Mouse (Mus musculus) frontal cortex, adult (tissue): ENCODE results near the gene Mprip.
"Not testable (repeated sequence)": the region's sequence is repeated elsewhere in the genome, so short reads cannot be mapped to it uniquely, and the experiment has no call there.

Experiments used
- ATAC-seq: cut with Nextera tagmentation; 2 replicates; pipeline ENCODE4 v1.9.2; 2017; ENCODE audit warnings: mild to moderate bottlenecking, moderate library complexity, mixed read lengths; ENCODE audit not compliant: low TSS enrichment

Mprip gene

DNA sequence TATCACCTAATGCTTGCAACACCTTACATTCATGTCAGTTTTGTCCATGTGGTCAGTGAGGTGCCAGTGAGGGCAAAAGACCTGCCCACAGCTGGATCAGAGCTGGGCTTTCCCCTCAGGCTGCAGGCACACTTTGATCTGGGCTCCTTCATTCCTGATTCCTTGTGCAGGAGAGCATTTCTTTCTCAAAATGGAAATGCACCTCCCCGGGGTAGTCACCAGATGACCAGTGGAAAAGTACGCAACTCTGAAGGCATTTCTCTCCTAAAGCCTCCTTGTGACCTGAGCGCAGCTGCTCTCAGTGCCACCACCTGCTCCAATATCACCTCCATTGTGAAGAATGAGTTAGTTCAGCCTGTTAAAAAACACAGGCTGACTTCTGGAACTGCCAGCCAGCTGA, at the start of gene Mprip:
Gene Mprip, plus strand, starts transcription at position 301 of the 400 bp plus-strand sequence.
- no peak for ATAC-seq

DNA sequence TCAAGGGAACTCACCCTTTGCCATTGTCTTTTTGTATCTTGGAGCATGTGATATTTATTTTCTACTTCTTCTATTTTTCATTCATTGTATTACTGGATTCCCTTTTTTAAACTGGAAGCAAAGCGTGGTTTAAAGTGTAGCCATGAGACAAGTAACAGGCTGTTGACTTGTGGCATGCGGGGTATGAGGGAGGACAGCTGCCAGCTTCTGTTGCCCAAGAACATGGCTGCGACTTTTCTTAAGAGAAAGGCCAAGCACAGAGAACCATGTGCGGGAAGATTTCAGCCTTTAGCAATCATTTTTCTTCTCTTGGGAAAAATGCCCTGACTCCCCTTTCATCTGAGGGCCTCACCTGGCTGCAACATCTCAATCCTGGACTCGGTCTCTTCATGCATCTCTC, 49.5 kb upstream of the Mprip start:
- ATAC-seq: no peak

DNA sequence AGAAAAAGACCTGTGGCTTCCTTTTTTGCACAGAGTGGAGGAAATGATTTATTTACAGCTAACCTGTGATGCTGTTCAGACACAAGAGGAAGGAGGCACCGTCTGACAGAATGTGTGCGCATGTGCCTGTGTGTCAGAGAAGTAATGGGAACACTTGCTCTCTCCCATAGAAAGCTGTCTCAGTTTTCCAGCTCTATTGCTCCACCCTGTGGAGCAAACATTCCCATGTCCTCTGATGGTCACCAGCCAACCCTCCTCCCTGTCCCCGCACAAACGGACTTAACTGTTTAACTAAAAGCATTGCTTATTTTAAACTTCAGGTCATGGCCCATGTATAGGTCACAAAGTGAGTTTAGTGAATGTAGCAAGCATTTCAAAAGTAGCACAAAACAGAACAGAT, 47.0 kb upstream of the Mprip start:
- ATAC-seq: peak; percentile 92

DNA sequence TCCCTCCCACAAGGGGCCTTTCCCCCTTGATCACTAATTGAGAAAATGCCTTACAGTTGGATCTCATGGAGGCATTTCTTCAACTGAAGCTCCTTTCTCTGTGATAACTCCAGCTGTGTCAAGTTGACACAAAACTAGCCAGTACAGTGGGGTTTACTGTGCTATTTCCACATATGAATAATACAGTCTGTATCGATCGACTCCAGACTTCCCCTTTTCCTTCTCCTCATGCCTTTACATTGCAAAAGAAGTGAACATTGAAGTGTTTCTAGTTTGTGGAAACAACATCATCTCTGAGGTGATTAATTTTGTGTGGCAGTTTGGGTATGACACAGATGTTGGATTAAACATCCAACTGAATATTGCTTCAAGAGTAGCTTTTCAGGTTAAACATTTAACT, 44.1 kb upstream of the Mprip start:
- ATAC-seq: not testable (repeated sequence)

DNA sequence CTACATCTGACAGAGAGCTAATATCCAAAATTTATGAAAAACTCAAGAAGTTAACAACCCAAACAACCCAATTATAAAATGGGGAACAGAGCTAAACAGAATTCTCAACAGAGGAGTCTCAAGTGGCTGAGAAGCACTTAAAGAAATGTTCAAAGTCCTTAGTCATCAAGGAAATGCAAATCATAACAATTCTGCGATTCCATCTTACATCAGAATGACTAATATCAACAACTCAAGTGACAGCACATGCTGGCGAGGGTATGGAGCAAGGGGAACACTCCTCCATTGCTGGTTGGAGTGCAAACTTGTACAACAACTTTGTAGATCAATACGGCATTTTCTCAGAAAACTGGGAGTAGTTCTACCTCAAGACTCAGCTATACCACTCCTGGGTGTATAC, 38.9 kb upstream of the Mprip start:
- no peak for ATAC-seq

DNA sequence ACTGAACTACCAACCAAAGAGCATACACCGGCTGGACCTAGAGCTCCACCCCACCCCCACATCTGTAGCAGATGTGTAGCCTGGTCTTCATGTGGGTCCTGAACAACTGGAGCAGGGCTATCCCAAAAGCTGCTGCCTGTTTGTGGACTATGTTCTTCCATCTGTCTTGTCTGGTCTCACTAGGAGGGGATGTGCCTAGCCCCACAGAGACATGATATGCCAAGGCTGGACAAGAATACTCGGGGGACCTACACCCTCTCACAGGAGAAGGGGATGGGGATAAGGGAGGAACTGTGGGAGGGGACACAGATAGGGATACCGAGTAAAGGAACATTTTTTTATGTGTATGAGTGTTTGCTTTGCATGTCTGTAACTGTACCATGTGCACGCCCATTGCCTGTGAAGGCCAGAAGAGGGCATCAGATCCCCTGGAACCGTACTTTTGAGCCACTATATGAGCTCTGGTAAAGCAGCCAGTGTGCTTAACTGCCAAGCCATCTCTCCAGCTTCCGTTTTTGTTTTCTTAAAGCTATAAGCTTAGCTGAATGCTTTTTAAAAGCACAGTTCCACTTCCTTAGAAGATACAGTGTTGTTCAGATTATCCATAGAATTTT, 37.0 kb upstream of the Mprip start:
- peak; percentile 90 for ATAC-seq

DNA sequence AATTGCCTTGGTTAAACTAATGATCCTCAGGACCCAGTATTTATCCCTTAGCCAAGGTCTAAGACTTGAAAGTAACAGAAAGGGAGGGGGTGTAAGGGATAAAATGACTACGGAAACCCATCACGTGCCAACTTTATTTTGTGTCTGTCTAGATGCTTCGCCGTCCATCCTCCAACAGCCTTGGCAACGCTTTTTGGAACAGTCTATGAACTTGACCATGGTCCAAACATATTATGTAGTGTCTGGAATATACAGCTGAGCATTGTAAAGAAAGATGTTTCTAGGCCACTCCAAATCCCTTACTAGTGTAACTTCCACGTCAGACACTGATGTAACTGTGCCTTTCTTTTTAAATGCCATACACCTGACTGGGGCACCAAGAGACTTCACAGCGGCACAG, 34.9 kb upstream of the Mprip start:
- no peak for ATAC-seq

DNA sequence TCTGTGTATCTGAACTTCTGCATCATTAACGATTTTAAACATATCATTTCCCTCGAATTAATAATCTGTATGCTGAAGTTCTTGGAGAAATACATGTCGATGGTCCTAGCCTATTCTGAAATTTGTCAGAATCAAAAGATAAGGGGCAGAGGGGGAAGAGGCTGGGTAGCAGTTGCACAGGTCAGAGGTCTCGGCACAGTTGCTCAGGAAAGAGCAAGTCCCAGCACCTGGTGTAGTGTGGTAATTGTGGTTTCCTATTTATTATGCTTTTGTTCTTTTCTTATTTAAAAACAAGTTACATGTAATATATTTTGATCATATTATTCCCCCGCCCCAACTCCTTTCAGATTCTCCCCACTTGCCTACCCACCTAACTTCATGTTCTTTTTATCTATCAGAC, 32.9 kb upstream of the Mprip start:
- ATAC-seq: no peak

DNA sequence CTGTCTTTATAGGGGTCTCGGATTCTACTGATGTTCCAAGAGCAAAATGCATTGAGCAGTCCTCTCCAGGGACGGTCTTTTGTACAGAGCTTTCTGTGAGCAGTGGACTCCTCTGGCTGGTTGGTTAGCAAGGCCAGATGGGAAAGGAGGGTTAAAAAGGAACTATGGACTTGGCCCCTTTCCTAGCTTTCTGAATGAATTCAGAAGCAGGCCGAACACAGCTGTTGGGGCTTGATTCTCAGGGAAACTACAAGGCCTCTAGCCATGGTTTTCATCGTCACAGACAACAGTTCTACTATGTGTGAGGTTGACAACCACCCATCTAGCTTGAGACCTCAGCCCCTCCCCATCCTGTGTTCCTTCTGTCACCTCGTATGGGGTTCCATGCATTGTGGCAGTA, 31.2 kb upstream of the Mprip start:
- no peak for ATAC-seq

DNA sequence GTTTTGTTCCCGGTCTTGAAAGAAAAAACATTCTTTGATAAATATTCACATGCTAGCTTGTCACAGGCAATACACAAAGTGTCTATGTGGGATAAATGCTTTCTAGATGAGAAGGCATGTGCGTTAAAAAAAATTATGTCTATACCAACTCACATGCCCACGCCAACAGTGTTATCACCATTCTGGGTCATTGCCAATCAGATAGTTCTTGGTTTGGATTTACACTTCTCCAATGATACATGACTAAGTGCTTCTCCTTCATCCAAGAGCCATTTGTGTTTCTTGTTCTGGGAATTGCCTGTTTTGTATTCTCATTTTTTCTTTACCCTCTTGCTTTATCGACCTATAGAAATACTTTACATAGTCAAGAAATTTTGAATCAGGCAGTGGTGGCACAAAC, 29.1 kb upstream of the Mprip start:
- ATAC-seq: no peak

DNA sequence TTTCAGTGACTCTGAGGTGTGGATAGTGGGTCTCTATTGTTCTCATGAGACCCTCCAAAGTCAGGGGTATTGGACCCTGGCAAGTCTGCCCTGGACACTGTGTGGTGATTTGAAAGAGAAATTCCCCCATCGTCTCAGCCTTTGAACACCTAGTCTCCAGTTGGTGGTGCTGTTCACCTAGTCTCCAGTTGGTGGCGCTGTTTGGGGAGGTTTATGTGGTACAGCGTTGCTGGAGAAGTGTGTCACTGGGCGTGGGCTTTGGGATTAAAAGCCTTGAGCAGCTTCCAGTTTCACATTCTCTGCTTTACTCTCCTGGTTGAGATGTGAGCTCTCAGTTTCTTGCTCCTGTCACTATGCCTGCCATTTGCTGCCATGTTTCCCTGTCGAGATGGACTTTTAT, 28.1 kb upstream of the Mprip start:
- peak; percentile 59; the same call in 1 of the 2 replicates for ATAC-seq

DNA sequence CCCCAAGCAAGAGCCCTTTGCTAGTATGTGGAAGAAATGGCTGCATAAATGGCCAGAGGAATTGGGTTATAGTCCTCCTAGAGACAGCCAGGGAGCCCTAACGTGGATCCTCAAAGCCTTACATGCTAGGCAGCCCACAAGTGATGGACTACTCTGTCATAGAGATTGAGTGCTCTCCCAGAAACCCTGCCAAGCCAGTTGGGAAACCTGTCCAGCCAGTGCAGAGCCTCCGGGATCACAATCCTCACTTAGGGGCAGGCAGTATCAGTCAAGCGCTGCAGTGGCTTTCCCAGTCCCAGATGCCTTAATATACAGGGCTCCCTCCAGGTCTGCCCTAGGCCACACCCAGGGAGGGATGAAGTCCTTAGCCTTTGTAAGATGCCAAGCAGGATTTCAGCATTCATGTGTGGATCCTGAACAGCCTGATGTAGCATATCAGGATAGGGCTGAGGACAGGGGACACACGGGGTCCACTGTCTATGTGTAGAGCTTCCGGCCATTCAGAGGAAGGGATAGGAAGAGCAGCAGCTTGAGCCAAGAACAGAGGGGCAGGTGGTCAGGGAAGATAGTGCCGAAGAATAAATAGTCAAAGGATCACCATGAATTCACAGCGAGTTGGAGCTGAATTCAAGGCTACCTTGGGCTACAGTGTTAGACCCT, 27.0 kb upstream of the Mprip start:
- ATAC-seq: no peak

DNA sequence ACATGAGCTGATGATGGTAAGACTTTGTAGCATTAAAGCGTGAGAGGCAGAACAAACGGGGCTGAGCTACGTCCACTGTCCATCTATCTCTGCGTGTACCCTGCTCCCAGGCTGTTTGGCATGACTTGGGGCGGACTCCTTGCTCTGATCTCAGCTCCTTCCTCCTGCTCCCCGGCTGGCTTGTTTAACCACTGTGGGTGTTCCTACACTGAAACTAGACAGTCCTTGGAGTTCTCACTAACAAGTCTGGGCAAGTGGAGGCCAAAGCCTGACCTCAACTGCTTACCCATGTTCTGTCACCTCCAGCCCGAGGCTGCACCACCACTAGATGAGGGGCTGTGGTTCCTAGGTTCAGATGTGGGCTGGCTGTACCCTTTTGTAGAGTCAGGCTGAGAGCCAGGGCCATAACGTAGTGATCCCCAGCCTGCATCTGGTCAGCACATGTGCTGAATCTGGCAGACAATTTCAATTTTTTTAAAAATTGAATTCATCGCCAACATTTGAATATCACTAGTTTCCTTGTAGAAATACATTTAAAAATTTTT, 25.8 kb upstream of the Mprip start:
- ATAC-seq: no peak

DNA sequence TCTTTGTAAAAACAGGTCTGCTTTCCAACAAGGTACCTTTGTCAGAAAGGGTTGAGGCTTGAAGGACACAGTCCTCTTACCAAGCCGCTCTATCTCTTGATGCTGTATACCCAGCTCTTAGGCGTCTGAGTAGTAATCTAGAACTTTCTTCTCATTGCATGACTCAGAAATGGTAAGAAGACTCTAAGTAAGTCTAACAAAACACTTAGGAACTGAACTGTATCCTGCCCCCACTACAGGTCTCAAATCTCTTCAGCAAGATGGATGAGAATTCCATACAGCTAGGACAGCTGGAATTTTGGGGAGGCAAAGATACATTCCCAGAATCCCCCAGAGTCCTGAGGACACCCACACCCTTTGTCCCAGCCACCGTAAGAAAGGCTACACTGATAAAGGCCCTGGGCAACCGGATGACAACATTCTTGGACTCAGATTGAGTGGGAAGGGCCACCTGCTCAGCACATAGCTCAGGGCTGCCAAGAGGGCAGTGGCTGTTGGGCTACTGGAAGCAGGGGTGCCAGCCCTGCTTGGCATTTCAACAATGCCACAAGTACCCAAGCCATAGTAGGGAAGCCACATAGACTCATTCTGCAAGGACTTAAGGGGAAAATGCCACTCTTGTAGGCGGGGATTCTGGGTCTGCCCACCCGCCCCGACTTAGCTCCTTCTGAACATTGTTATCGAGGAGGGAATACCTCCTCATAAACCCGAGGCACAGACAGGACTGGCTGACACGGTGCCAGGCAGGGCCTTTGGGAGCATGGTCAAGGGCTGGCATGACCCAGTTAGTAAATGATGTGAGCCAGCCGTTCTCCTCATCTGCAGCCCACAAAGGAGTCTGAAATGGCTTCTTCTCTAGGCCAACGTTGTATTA, 25.0 kb upstream of the Mprip start:
- no peak for ATAC-seq

DNA sequence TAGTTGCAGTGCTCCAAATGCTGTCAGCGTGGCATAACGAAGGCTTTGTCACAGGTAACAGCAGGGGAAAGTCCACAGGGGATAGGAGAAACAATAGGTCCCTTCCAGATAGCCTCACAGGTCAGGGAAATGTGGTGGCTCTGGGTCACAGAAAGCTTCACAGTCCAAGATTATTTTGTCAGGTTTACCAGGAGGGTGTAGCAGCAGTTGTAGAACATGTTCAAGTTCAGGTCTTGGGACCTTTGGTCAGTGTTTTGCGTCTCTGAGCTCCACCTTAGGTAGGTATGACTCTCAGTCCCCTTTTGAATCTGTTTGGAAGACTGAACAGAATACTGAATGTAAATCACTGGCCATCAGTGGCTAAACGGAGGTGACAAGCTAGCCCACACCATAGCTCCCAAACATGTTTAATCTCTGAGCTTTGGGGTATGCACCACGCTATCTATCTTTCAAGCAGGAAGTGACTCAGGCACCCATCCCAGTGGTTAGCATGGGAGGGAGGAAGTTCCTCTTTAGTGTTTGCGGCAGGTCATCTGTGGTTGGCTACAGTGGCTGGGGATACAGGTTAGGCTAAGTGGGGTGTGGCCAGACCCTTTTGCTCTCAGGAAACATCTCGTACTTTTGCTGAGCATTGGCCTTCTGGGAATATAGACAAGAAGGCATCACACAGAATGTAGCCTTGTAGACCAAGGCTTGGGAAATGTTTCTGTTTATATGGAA, 24.2 kb upstream of the Mprip start:
- no peak for ATAC-seq

DNA sequence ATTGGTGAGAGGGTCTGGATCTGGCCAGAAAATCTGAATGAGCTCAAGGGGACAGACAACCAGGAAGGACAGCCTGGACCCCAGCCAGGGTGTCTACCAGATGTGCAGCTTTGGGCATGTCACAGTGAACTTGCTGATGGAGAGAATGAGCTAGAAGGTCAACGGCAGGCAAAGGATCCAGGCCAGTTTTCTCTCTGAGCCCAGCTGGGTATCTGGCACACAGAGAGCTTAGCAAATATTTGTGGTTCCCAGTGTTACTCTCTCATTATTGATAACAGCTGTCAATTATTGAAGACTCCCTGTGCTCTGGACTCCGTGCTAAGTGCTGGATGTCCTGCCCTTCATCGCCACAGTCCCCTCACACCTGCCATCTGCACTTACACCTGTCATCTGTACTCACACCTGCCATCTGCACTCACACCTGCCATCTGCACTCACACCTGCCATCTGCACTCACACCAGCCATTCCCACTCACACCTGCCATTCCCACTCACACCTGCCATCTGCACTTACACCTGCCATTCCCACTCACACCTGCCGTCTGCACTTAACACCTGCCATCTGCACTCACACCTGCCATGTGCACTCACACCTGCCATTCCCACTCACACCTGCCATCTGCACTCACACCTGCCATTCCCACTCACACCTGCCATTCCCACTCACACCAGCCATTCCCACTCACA, 21.0 kb upstream of the Mprip start:
- ATAC-seq: no peak

DNA sequence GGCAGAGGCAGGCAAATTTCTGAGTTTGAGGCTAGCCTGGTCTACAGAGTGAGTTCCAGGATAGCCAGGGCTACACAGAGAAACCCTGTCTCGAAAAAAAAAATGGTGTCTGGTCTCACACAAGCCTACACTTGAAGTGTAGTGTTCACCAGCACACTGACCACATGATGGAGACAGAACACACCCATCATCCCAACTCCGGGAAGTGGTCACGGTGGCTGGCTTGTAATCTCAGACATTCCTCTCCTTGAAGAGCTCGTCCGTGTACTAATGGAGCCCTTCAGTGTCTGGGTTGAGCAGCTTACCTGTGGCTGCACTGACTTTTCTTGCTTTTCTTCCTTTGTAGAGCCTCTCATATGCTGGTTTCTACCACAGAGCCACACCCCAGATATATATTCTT, 19.9 kb upstream of the Mprip start:
- no peak for ATAC-seq

DNA sequence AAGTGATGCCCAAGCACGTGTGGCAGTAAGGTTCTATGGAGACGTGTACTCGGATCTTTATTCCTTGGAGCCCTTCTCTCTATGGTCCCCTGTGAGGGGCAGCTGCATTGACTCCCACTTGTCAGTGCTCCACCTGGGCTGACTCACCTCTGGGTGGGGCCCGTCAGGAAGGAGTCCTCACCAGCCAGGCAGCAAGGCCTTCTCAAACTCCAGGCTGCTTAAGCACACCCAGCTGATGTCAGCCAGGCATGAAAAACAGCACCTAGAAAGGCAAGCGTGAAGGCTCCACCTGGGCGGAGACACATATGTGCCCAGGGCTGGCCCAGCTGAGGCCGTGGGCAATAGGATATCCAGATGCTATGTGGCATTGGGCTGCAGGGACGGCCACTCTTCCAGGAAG, 18.7 kb upstream of the Mprip start:
- ATAC-seq: no peak

DNA sequence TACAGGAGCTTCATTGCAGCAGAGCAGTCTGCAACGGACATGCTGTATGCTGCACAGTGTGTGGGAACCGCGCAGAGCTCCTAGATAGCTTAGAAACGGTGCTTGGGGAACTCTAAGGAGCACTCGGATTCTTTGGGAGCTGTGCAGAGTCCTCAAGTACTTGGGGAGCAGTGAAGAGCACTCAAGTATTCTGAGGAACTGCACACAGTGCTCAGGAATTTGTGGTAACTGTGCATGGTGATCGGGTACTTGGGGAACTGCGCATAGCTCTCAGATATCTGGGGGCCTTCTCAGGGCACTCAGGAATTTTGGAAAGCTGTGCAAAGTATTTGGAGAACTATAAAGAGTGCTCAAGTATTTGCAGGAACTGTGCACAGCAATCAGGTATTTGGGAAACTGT, 16.1 kb upstream of the Mprip start:
- ATAC-seq: peak; percentile 38; the same call in 1 of the 2 replicates

DNA sequence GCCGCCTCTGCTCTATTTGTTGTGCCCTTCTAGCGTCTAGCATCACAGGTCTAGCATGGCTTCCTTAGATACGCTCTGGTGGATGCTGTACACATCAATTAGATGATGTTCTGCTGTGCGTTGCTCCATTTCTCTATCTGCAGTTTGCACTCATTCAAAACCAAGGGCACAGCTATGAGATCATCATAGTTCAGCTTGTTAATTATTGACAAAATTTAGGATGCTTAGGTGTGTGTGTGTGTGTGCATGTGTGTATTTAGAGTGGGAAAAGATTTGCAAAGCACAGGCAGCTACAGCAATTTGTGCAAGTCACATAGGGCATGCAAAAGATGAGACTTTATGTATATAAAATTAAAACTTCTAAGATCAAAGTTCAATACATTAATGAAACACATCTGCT, 12.0 kb upstream of the Mprip start:
- ATAC-seq: no peak

DNA sequence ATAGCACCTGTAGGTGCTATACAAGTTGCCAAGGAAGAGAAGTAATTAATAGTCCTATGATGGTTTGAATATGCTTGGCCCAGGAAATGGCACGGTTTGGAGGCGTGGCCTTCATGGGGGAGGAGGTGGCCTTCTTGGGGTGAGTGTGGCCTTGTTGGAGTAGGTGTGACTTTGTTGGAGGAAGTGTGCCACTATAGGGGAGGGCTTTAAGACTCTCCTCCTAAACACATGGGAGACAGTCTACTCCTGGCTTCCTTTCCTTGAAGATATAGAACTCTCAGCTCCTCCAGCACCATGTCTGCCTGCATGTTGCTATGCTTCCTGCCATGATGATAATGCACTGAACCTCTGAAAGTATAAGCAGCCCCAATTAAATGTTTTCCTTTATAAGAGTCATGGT, 8.1 kb upstream of the Mprip start:
- ATAC-seq: no peak
